Mouse (Mus musculus) G1E-ER4 (cell line): Measurements from ENCODE around the gene Rhox4d. TPM values are rescaled to one million over a fixed set of nuclear protein-coding genes. Genes with fewer than 3 reads are reported as not detected.
"Not testable (repeated sequence)": the region's sequence is repeated elsewhere in the genome, so short reads cannot be mapped to it uniquely, and the experiment has no call there.

ENCODE experiments used
- GATA1 ChIP-seq: IDR thresholded peaks from one replicate; pipeline ENCODE4 v1.8.0; 2012; ENCODE audit warnings: low read length, inconsistent platforms
- polyA plus RNA-seq: library from polyadenylated mRNA; stranded (reverse); fragments of >175 nt; gene quantifications from 2 replicates; pipeline ENCODE4 v1.2.3, GENCODE M21; 2012

The Rhox4d gene
- not detected in 2 replicates for polyA plus RNA-seq

GRCm38 (mm10) chrX:37514059-37514458, at the start of gene Rhox4d:
Gene Rhox4d, plus strand, starts transcription at chrX:37514359.
- not testable (repeated sequence) for TF ChIP-seq GATA1

- not testable (repeated sequence) for TF ChIP-seq GATA1
Observed at GRCm38 (mm10) chrX:37480037-37480436, 34.1 kb upstream of the Rhox4d start, which contains the start of gene Rhox4c. Gene Rhox4c, plus strand, starts transcription at chrX:37480337.

- not testable (repeated sequence) for TF ChIP-seq GATA1
Observed at GRCm38 (mm10) chrX:37530152-37530551, 16.0 kb downstream of the Rhox4d start, which contains the start of gene Rhox2e. Gene Rhox2e, plus strand, starts transcription at chrX:37530452.

- TF ChIP-seq GATA1: not testable (repeated sequence)
Observed at GRCm38 (mm10) chrX:37541719-37542118, 27.6 kb downstream of the Rhox4d start, which contains the start of gene Rhox3e. Gene Rhox3e, plus strand, starts transcription at chrX:37542019.

GRCm38 (mm10) chrX:37557112-37557511, 43.0 kb downstream of the Rhox4d start, which contains the start of gene Rhox4e:
Gene Rhox4e, plus strand, starts transcription at chrX:37557412.
- TF ChIP-seq GATA1: not testable (repeated sequence)

Other genes starting within 250 kb of the Rhox4d start
- not detected in 2 replicates for gene Rhox4a, start 249.0 kb upstream of the Rhox4d start, polyA plus RNA-seq
- not detected in 2 replicates for gene Rhox3a2, start 134.3 kb upstream of the Rhox4d start, polyA plus RNA-seq
- not detected in 2 replicates for gene Rhox4a2, start 123.5 kb upstream of the Rhox4d start, polyA plus RNA-seq
- gene Rhox2b, start 102.3 kb upstream of the Rhox4d start, polyA plus RNA-seq: not detected in 2 replicates
- not detected in 2 replicates for gene Rhox4b, start 81.9 kb upstream of the Rhox4d start, polyA plus RNA-seq
- gene Rhox2c, start 60.7 kb upstream of the Rhox4d start, polyA plus RNA-seq: not detected in 2 replicates
- gene Rhox3c, start 55.8 kb upstream of the Rhox4d start, polyA plus RNA-seq: not detected in 2 replicates
- not detected in 2 replicates for gene Rhox4c, start 34.0 kb upstream of the Rhox4d start, polyA plus RNA-seq
- 0.12 and 0.18 TPM in 2 replicates for gene Rhox2d, start 20.9 kb upstream of the Rhox4d start, polyA plus RNA-seq
- not detected in 2 replicates for gene Rhox2e, start 16.1 kb downstream of the Rhox4d start, polyA plus RNA-seq
- not detected in 2 replicates for gene Rhox3e, start 27.7 kb downstream of the Rhox4d start, polyA plus RNA-seq
- gene Rhox4e, start 43.1 kb downstream of the Rhox4d start, polyA plus RNA-seq: not detected in 2 replicates
- not detected in 2 replicates for gene Rhox2f, start 57.0 kb downstream of the Rhox4d start, polyA plus RNA-seq
- gene Rhox3f, start 66.6 kb downstream of the Rhox4d start, polyA plus RNA-seq: not detected in 2 replicates
- gene Rhox4f, start 93.3 kb downstream of the Rhox4d start, polyA plus RNA-seq: not detected in 2 replicates
- gene Rhox3g, start 114.3 kb downstream of the Rhox4d start, polyA plus RNA-seq: not detected in 2 replicates
- gene Rhox2g, start 129.1 kb downstream of the Rhox4d start, polyA plus RNA-seq: not detected in 2 replicates
- not detected in 2 replicates for gene Rhox4g, start 137.0 kb downstream of the Rhox4d start, polyA plus RNA-seq
- not detected in 2 replicates for gene Rhox3h, start 154.4 kb downstream of the Rhox4d start, polyA plus RNA-seq
- 0.17 and 0.24 TPM in 2 replicates for gene Rhox2h, start 158.9 kb downstream of the Rhox4d start, polyA plus RNA-seq